Mouse (Mus musculus) erythroblast, embryonic 14.5 days (primary cell): ENCODE measurements at regions not wholly inside any gene's neighbourhood (a gene's known extent, or its start where the extent isn't known, plus 50 kb on each side); places are given as distances from the start of the nearest gene placed in this dataset.

Source experiments
- H3K27me3 ChIP-seq: 2 replicates; pipeline ENCODE4 v1.6.1; 2012; ENCODE audit warnings: inconsistent platforms; ENCODE audit not compliant: control insufficient read depth
- H3K36me3 ChIP-seq: 2 replicates; pipeline ENCODE4 v1.6.1; 2012; ENCODE audit warnings: mild to moderate bottlenecking, inconsistent platforms; ENCODE audit not compliant: control insufficient read depth
- H3K4me1 ChIP-seq: 2 replicates; pipeline ENCODE4 v1.6.1; 2012; ENCODE audit warnings: inconsistent platforms; ENCODE audit not compliant: control insufficient read depth
- H3K4me3 ChIP-seq: replicated peaks from 2 replicates; pipeline ENCODE3; 2012; ENCODE audit warnings: moderate library complexity, mild to moderate bottlenecking, inconsistent platforms
- H3K9me3 ChIP-seq: 2 replicates; pipeline ENCODE4 v1.6.1; 2012; ENCODE audit warnings: low read length, inconsistent platforms, mixed read lengths; ENCODE audit not compliant: control insufficient read depth
- GATA1 ChIP-seq: IDR thresholded peaks from 2 replicates; pipeline ENCODE4 v1.6.1; 2012; ENCODE audit warnings: low read length, inconsistent platforms, mixed read lengths
- TAL1 ChIP-seq: IDR thresholded peaks from 3 replicates; pipeline ENCODE4 v1.6.1; 2012; ENCODE audit warnings: low read length, inconsistent platforms, mixed read lengths

- Histone ChIP-seq H3K9me3 (no peaks in the 10 kb centered on the region), H3K4me3 (no peak overlapping the region), H3K27me3 (peaks cover 20% of the 10 kb centered on the region), H3K4me1 (no peaks in the 10 kb centered on the region; the same call in 1 of the 2 replicates), H3K36me3 (no peaks in the 10 kb centered on the region)
- TF ChIP-seq GATA1 (no peak), TAL1 (no peak)
These were observed 53.4 kb upstream of the Jun start for GRCm38 (mm10) chr4:95105424-95105823.

- TF ChIP-seq TAL1 (no peak), GATA1 (no peak)
- Histone ChIP-seq H3K9me3 (no peaks in the 10 kb centered on the region), H3K4me1 (no peaks in the 10 kb centered on the region; the same call in 1 of the 2 replicates), H3K27me3 (peaks cover 20% of the 10 kb centered on the region), H3K4me3 (no peak overlapping the region), H3K36me3 (no peaks in the 10 kb centered on the region)
These were observed 54.1 kb upstream of the Jun start for GRCm38 (mm10) chr4:95105926-95106622.

GRCm38 (mm10) chr4:95106881-95107665 is 55.1 kb upstream of the Jun start:
- H3K4me3 ChIP-seq = no peak overlapping the region

GRCm38 (mm10) chr4:95108811-95109210 is 56.8 kb upstream of the Jun start:
- Histone ChIP-seq H3K4me3 (no peak overlapping the region), H3K9me3 (no peaks in the 10 kb centered on the region), H3K36me3 (no peaks in the 10 kb centered on the region), H3K4me1 (no peaks in the 10 kb centered on the region; the same call in 1 of the 2 replicates), H3K27me3 (peaks cover 20% of the 10 kb centered on the region)
- TF ChIP-seq TAL1 (no peak), GATA1 (no peak)

More at GRCm38 (mm10) chr4:95106881-95107665, 55.1 kb upstream of the Jun start:
- Histone ChIP-seq H3K27me3 (peaks cover 20% of the 10 kb centered on the region), H3K4me1 (no peaks in the 10 kb centered on the region; the same call in 1 of the 2 replicates), H3K36me3 (no peaks in the 10 kb centered on the region), H3K9me3 (no peaks in the 10 kb centered on the region)
- TF ChIP-seq GATA1 (no peak), TAL1 (no peak)

DNA sequence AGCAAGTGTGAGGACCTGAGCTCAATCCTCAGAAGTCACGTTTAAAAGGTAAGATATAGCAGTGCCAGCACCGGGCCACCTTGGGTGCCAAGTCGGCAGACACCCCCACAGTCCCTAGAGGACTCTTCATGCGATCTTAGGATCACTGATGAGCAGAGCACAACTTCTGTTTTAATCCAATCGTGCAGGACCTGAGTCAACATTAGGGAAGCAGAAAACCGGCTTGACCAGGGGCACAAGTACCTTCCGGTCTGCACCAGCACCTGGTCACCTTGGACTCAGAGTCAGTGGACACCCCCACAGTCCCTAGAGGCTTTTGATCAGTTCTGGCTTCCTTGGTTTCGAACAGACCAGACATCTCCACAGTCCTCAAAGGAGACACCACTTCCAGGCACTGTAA is 58.8 kb upstream of the Jun start:
- Histone ChIP-seq H3K27me3 (peaks cover 13% of the 10 kb centered on the region), H3K4me1 (no peaks in the 10 kb centered on the region; the same call in 1 of the 2 replicates), H3K36me3 (no peaks in the 10 kb centered on the region), H3K9me3 (no peaks in the 10 kb centered on the region), H3K4me3 (no peak overlapping the region)
- TF ChIP-seq GATA1 (no peak), TAL1 (no peak)

DNA sequence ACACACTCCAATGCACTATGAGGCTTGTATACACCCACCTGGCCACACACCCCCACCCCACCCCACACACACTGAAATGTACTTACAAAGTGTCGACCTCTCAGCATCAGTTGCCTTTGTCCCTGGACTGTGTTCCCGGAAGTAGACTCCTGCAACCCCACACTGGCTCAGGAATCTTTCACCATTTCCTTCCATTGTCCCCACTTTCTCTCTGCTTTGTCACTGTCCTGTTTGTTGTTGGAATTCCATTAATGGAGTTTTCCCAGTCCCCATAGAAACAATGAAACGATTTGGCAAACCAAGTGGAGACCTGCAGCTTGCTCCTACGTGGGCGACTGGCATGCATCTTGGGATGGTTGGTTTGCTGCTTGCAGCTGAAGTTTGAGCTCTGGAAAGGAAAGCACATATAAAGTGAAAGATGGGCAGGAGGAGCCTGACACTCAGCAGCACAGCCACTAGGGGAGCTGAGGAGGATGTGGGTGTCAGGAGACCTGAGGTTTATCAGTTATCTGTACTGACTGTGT is 65.2 kb upstream of the Jun start:
- Histone ChIP-seq H3K36me3 (no peaks in the 10 kb centered on the region), H3K4me3 (no peak overlapping the region), H3K9me3 (no peaks in the 10 kb centered on the region), H3K27me3 (no peaks in the 10 kb centered on the region), H3K4me1 (no peaks in the 10 kb centered on the region)
- no peak for TF ChIP-seq GATA1
- TF ChIP-seq TAL1 = no peak

DNA sequence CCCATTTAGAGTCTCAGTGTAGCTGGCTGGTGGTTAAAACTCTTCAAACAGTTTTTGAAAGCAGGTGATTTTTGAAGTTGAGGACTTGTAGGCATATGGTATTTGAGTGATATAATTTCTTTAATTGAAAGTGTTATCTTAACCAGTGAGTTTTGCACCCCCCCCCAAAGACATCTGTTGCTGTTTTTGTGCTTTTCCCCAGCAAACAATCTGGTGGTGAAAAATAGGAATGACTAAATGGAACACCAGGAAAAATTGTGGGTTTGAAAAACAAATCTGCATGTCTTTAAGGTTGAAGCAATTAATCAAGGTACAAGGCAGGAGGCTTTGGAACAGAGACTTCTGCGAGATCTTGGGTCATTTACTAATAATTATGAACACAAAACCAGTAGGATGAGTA is 68.9 kb upstream of the Jun start:
- Histone ChIP-seq H3K4me1 (no peaks in the 10 kb centered on the region), H3K4me3 (no peak overlapping the region), H3K9me3 (no peaks in the 10 kb centered on the region), H3K36me3 (no peaks in the 10 kb centered on the region), H3K27me3 (no peaks in the 10 kb centered on the region)
- TF ChIP-seq TAL1 = no peak
- TF ChIP-seq GATA1 = no peak

GRCm38 (mm10) chr4:95125346-95125745 is 73.3 kb upstream of the Jun start:
- TF ChIP-seq TAL1 (no peak), GATA1 (no peak)
- H3K4me3 ChIP-seq = no peak overlapping the region
- H3K9me3 ChIP-seq = no peaks in the 10 kb centered on the region
- H3K4me1 ChIP-seq = no peaks in the 10 kb centered on the region
- no peaks in the 10 kb centered on the region for H3K36me3 ChIP-seq
- H3K27me3 ChIP-seq = no peaks in the 10 kb centered on the region

- Histone ChIP-seq H3K27me3 (no peaks in the 10 kb centered on the region), H3K9me3 (no peaks in the 10 kb centered on the region), H3K4me1 (no peaks in the 10 kb centered on the region), H3K36me3 (no peaks in the 10 kb centered on the region), H3K4me3 (no peak overlapping the region)
- TF ChIP-seq GATA1 (no peak), TAL1 (no peak)
These were observed 75.9 kb upstream of the Jun start for GRCm38 (mm10) chr4:95127970-95128369.
